Mouse (Mus musculus) bone marrow, adult 2 months (tissue): ENCODE data around the gene Ipo9.

Source experiments
- CTCF ChIP-seq: fragments of 200-500 bp; IDR thresholded peaks from 2 replicates; pipeline ENCODE4 v1.5.1; 2011; ENCODE audit warnings: low read length, control low read depth; ENCODE audit not compliant: control insufficient read depth, insufficient read depth
- POLR2A ChIP-seq: fragments of 200-500 bp; IDR thresholded peaks from 2 replicates; pipeline ENCODE4 v1.6.1; 2011; ENCODE audit warnings: low read depth, mild to moderate bottlenecking, control low read depth, low read length, borderline replicate concordance; ENCODE audit not compliant: control insufficient read depth

- no peak for TF ChIP-seq POLR2A
- TF ChIP-seq CTCF, result no peak
Observed at GRCm38 (mm10) chr1:135426645-135427044, 3.7 kb downstream of the Ipo9 start.
